Mouse (Mus musculus): ENCODE data around the gene Npdc1. TPM values are rescaled to one million over a fixed set of nuclear protein-coding genes. Genes with fewer than 3 reads are reported as not detected.
A peak's percentile ranks its signal among the peaks of the same experiment; 100 is the strongest.

The Npdc1 gene
- total and polyA plus RNA-seq, 3 experiments, result 0.22 TPM; not detected in 2

DNA sequence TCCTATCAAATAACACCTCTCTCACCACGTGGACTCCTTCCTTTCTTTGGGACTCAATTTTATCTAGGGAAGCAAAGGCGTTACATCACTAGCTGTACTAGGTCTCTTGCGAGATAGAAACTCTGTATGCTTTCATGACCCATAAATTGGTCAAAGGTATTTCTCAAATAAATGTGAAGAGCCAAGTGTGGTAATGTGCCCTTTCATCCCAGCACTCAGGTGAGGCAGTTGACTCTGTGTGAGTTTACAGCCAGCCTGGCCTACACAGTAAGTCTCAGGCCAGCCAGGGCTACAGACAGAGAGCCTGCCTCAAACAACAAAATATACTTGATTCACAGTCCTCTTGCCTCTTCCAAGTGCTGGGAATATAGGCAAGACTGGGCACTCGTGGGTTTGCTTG is 39.3 kb upstream of the Npdc1 start:
- peaks cover 68% of the 10 kb centered on the region for H3K36me3 ChIP-seq (replicated peaks)
- ATAC-seq (ENCODE audit: extremely low read depth, insufficient number of reproducible peaks, low FRiP score, poor library complexity, severe bottlenecking), result no peak

DNA sequence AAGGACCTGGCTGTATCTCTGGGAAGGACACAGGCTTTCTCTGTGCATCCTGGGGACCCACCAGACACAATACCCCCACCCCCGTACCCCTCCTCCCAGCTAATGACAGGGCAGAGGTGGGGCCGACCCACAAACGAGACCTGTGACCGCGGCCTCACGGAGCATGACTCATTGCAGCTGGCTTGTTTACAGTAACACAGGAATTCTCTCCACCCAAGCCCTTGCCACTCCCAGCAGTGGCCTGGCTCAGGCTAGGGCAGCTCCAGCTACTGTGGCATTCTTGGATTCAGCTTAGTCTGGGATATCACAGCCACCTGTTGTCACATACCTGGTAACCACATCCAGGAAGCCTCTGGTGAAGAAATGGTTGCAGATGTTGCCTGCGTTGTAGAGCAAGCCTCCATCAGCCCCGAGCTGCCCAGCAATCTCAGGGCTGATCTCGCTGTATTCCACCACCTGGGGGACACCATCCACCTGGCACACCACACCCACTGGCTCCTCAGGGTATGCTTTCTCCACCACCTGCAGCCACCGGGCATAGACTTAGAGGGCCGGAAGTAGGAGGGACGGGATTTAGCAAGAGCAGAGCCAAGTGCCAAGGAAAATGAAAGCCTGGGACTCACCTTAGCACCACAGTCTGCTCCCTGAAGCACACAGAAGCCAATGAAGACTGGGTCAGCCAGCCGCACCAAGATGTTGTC is 35.5 kb upstream of the Npdc1 start:
- H3K4me1 ChIP-seq (ENCODE audit: insufficient read depth, low read depth, low read length), result peaks cover 48% of the 10 kb centered on the region
- peaks cover 61% of the 10 kb centered on the region for H3K36me3 ChIP-seq (replicated peaks)
- H3K9me3 ChIP-seq (replicated peaks), result no peaks in the 10 kb centered on the region
- peak overlapping the region; percentile 91; the same call in 1 of the 2 replicates for H3K4me3 ChIP-seq (ENCODE audit: low read depth, low read length)
- DNase-seq (ENCODE audit: low spot score) (no peak), ATAC-seq (ENCODE audit: extremely low read depth, insufficient number of reproducible peaks, low FRiP score, poor library complexity, severe bottlenecking) (no peak)
- no peaks in the 10 kb centered on the region for H3K27me3 ChIP-seq (ENCODE audit: insufficient read depth, low read length)
- TF ChIP-seq GATA2 (IDR thresholded peaks at IDR 0.05; ENCODE audit: borderline replicate concordance, low read depth, low read length), result no peak
- no peak for TF ChIP-seq TAL1 (conservative IDR thresholded peaks at IDR 0.05; ENCODE audit: low read depth, low read length)
- TF ChIP-seq POLR2AphosphoS5 (IDR thresholded peaks at IDR 0.05; ENCODE audit: insufficient replicate concordance, low read depth, low read length), result no peak
- TF ChIP-seq CTCF (IDR thresholded peaks at IDR 0.05; ENCODE audit: low read depth, low read length), result no peak
- no peak for TF ChIP-seq GATA1 (IDR thresholded peaks at IDR 0.05; ENCODE audit: borderline replicate concordance, low read length)

More for the DNA sequence above, 39.3 kb upstream of the Npdc1 start:
- no peak overlapping the region for H3K4me3 ChIP-seq (ENCODE audit: low read depth, low read length)
- no peaks in the 10 kb centered on the region for H3K27me3 ChIP-seq (ENCODE audit: insufficient read depth, low read length)
- H3K9me3 ChIP-seq (replicated peaks), result no peaks in the 10 kb centered on the region
- H3K4me1 ChIP-seq (ENCODE audit: insufficient read depth, low read depth, low read length), result peaks cover 53% of the 10 kb centered on the region
- no peak for TF ChIP-seq TAL1 (conservative IDR thresholded peaks at IDR 0.05; ENCODE audit: low read depth, low read length)
- no peak for TF ChIP-seq POLR2AphosphoS5 (IDR thresholded peaks at IDR 0.05; ENCODE audit: insufficient replicate concordance, low read depth, low read length)
- no peak for TF ChIP-seq CTCF (IDR thresholded peaks at IDR 0.05; ENCODE audit: low read depth, low read length)
- TF ChIP-seq GATA2 (IDR thresholded peaks at IDR 0.05; ENCODE audit: borderline replicate concordance, low read depth, low read length), result no peak
- no peak for TF ChIP-seq GATA1 (IDR thresholded peaks at IDR 0.05; ENCODE audit: borderline replicate concordance, low read length)
- DNase-seq (ENCODE audit: low spot score), result no peak

DNA sequence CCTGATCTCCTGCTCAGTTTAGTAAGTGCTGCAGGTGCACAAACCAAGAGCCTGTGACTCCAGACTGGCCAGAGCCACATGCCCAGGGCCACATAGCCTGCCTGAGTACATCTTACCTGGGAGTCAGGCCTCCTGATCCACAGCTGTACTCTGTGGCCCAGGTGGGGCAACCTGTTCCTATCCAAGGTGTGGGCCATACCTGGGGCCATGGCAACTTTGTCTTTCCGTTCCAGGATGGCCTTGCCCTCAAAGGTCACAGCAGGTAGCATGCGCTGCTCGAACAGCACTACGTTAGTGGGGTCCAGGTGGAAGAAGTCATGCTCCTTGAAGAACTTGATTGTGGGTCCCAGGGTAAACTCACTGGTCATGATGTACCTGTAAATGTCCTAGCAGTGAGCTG is 34.8 kb upstream of the Npdc1 start:
- H3K27me3 ChIP-seq (ENCODE audit: insufficient read depth, low read length), result no peaks in the 10 kb centered on the region
- no peak for TF ChIP-seq POLR2AphosphoS5 (IDR thresholded peaks at IDR 0.05; ENCODE audit: insufficient replicate concordance, low read depth, low read length)
- no peak for TF ChIP-seq TAL1 (conservative IDR thresholded peaks at IDR 0.05; ENCODE audit: low read depth, low read length)
- TF ChIP-seq GATA1 (IDR thresholded peaks at IDR 0.05; ENCODE audit: borderline replicate concordance, low read length), result no peak
- TF ChIP-seq CTCF (IDR thresholded peaks at IDR 0.05; ENCODE audit: low read depth, low read length), result no peak
- TF ChIP-seq GATA2 (IDR thresholded peaks at IDR 0.05; ENCODE audit: borderline replicate concordance, low read depth, low read length), result no peak
- no peaks in the 10 kb centered on the region for H3K9me3 ChIP-seq (replicated peaks)
- H3K4me1 ChIP-seq (ENCODE audit: insufficient read depth, low read depth, low read length), result peaks cover 52% of the 10 kb centered on the region
- no peak for DNase-seq (ENCODE audit: low spot score)
- peak overlapping the region; percentile 91 for H3K4me3 ChIP-seq (ENCODE audit: low read depth, low read length)
- peaks cover 56% of the 10 kb centered on the region for H3K36me3 ChIP-seq (replicated peaks)
- ATAC-seq (ENCODE audit: extremely low read depth, insufficient number of reproducible peaks, low FRiP score, poor library complexity, severe bottlenecking), result no peak

DNA sequence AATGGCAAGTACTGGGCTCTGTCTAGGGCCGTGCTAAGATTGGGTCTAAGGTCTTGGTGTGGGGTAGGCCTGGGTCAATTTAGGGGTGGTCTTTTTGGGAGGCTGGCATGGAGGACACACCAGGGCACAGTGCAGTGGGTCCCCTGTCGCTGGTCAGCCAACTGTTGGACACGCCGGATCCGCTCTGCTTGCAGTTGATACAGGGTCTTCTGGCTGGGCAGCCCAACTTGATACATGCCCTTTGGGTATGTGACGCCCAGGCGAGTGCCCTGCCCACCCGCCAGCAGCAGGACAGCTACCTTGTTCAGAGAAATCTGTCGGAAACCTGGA is 34.4 kb upstream of the Npdc1 start:
- Histone ChIP-seq H3K4me1 (ENCODE audit: insufficient read depth, low read depth, low read length) (peaks cover 54% of the 10 kb centered on the region), H3K9me3 (replicated peaks) (no peaks in the 10 kb centered on the region), H3K4me3 (ENCODE audit: low read depth, low read length) (peak overlapping the region; percentile 91), H3K27me3 (ENCODE audit: insufficient read depth, low read length) (no peaks in the 10 kb centered on the region), H3K36me3 (replicated peaks) (peaks cover 52% of the 10 kb centered on the region)
- ATAC-seq (ENCODE audit: extremely low read depth, insufficient number of reproducible peaks, low FRiP score, poor library complexity, severe bottlenecking) (0 out of 2 replicates have a peak, but pooled peaks have one; percentile 4), DNase-seq (ENCODE audit: low spot score) (no peak)
- TF ChIP-seq CTCF (IDR thresholded peaks at IDR 0.05; ENCODE audit: low read depth, low read length) (no peak), GATA1 (IDR thresholded peaks at IDR 0.05; ENCODE audit: borderline replicate concordance, low read length) (no peak), TAL1 (conservative IDR thresholded peaks at IDR 0.05; ENCODE audit: low read depth, low read length) (no peak), GATA2 (IDR thresholded peaks at IDR 0.05; ENCODE audit: borderline replicate concordance, low read depth, low read length) (no peak), POLR2AphosphoS5 (IDR thresholded peaks at IDR 0.05; ENCODE audit: insufficient replicate concordance, low read depth, low read length) (no peak)

- peak within 1 kb of the TSS; percentile 91 for H3K4me3 ChIP-seq (ENCODE audit: low read depth, low read length)
- H3K27me3 ChIP-seq (ENCODE audit: insufficient read depth, low read length), result no peaks in the 10 kb centered on the region
- peak; percentile 96 for DNase-seq (ENCODE audit: low spot score)
- H3K4me1 ChIP-seq (ENCODE audit: insufficient read depth, low read depth, low read length), result peaks cover 59% of the 10 kb centered on the region
- ATAC-seq (ENCODE audit: extremely low read depth, insufficient number of reproducible peaks, low FRiP score, poor library complexity, severe bottlenecking), result peak; percentile 62
- H3K36me3 ChIP-seq (replicated peaks), result peaks cover 47% of the 10 kb centered on the region
- no peak for TF ChIP-seq POLR2AphosphoS5 (IDR thresholded peaks at IDR 0.05; ENCODE audit: insufficient replicate concordance, low read depth, low read length)
- no peak for TF ChIP-seq TAL1 (conservative IDR thresholded peaks at IDR 0.05; ENCODE audit: low read depth, low read length)
- TF ChIP-seq GATA1 (IDR thresholded peaks at IDR 0.05; ENCODE audit: borderline replicate concordance, low read length), result no peak
- no peak for TF ChIP-seq GATA2 (IDR thresholded peaks at IDR 0.05; ENCODE audit: borderline replicate concordance, low read depth, low read length)
- TF ChIP-seq CTCF (IDR thresholded peaks at IDR 0.05; ENCODE audit: low read depth, low read length), result no peak
- no peaks in the 10 kb centered on the region for H3K9me3 ChIP-seq (replicated peaks)
These were observed 33.9 kb upstream of the Npdc1 start, which contains the start of gene Uap1l1 for GRCm38 (mm10) chr2:25365091-25365761. Gene Uap1l1, minus strand, starts transcription at chr2:25365682.

- no peak for DNase-seq (ENCODE audit: low spot score)
- TF ChIP-seq CTCF (IDR thresholded peaks at IDR 0.05; ENCODE audit: low read depth, low read length), result no peak
- no peak for TF ChIP-seq GATA1 (IDR thresholded peaks at IDR 0.05; ENCODE audit: borderline replicate concordance, low read length)
- TF ChIP-seq GATA2 (IDR thresholded peaks at IDR 0.05; ENCODE audit: borderline replicate concordance, low read depth, low read length), result no peak
- no peak for TF ChIP-seq POLR2AphosphoS5 (IDR thresholded peaks at IDR 0.05; ENCODE audit: insufficient replicate concordance, low read depth, low read length)
- no peak for TF ChIP-seq TAL1 (conservative IDR thresholded peaks at IDR 0.05; ENCODE audit: low read depth, low read length)
- H3K4me1 ChIP-seq (ENCODE audit: insufficient read depth, low read depth, low read length), result peaks cover 75% of the 10 kb centered on the region
- H3K4me3 ChIP-seq (ENCODE audit: low read depth, low read length), result peak overlapping the region; percentile 48; the same call in 1 of the 2 replicates
- peaks cover 18% of the 10 kb centered on the region for H3K36me3 ChIP-seq (replicated peaks)
- no peak for ATAC-seq (ENCODE audit: extremely low read depth, insufficient number of reproducible peaks, low FRiP score, poor library complexity, severe bottlenecking)
- no peaks in the 10 kb centered on the region for H3K9me3 ChIP-seq (replicated peaks)
- no peaks in the 10 kb centered on the region for H3K27me3 ChIP-seq (ENCODE audit: insufficient read depth, low read length)
These were observed 29.2 kb upstream of the Npdc1 start for GRCm38 (mm10) chr2:25369996-25370395.
